Mouse (Mus musculus) left cerebral cortex, adult 8-10 months (tissue): ENCODE results near the gene Pnkd. TPM values are rescaled to one million over a fixed set of nuclear protein-coding genes. Genes with fewer than 3 reads are reported as not detected.

Experiments used
- DNase-seq, 2 experiments: peaks; one replicate each; pipeline ENCODE4 v3.0.0; 2022; ENCODE audit warnings: low spot score in 2 of 2
- total RNA-seq, 4 experiments: library from RNA; stranded (reverse); gene quantifications; 2 replicates each; pipeline ENCODE4 v1.2.4; 2022

Pnkd gene
- total RNA-seq, 4 experiments from 2014 or later: 162 to 185 (median 173) TPM

- DNase-seq: no peak
Measured at GRCm38 (mm10) chr1:74357531-74357930, 72.8 kb downstream of the Pnkd start.

DNA sequence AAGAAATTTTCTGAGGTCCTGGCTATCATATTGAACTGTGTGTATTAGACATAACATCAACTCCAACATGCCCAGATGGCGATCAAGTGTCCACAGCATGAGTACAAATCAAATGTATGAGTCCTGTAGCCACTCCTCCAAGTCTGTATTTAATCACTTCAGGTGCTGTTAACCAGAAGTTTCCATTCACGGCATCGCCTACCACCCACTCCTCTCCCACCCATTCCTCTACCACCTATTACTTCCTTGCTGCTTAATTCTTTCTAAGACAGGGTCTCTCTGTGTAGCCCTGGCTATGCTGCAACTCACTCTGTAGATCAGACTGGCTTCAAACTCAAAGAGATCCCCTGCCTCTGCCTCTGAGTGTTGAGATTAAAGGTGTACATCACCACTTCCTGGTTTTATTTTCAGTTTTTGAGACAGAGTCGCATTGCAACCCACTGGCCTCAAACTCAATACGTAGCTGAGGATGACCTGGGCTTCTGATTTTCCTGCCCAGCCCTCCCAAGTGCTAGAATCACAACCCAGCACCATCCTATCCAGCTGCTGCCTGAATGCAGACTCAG is 75.3 kb downstream of the Pnkd start:
- no peak for DNase-seq

DNA sequence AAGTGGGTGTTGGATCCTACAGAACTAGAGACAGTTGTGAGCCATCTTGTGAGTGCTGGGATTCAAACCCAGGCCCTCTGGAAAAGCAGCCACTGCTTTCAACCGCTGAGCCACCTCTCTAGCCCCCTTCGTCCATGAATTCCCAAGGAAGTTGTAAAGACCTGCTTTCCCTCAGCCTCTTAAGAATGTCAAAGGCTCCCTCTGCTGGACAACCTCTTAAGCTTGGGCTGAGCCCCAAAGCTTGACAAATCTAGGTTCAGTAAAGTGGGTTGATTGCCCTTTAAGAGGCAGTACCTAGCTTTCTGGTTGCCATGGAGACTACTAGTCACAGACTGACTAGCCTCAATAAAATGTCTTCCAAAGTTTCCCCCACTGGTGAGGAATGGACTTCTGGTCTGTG is 77.1 kb downstream of the Pnkd start, which contains the start of gene Catip:
TSS of gene Catip (plus strand) at position 297 of the 400 bp plus-strand sequence.
- peak; percentile 40 to 72 for DNase-seq

DNA sequence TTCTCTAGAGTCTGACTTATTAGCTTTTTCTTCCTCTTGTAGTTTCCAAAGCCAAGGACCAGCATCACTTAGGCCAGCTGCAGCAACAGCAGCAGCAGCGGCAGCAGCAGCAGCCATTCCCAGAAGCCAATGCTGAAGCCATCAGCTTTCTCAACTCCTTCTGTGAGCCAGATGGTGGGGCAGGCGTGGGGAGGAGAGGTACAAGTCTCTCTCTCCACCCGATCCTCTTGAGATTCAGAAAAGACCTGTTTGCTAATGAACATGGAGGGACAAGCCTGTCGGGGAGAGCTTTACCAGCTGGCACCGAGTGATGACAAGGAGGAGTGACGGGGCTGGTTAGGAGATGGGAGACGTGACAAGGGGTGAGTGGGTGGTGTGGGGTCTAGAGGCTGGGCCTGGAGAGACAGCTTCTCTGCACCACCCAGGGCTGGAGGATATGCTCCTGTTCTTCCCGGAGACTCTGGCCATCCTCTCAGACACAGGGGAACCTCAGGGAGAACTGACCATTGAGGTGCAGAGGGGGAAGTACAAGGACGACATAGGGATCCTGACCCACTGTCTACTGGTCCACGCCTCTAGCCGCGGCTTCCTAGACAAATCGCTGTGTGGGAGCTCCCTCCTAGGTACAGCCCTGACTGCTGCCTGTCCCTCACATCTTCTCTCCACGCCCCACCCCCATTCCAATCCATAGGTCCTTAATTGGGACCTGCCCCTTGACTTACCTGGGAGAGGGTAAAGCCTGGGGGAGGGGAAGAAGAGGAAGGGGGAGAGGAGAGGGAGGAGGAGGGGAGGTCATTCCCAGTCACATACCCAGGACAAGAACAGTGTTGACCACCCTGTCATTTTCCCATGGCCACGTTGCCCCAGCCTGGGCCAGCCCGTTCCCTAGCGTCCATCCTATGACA is 77.8 kb downstream of the Pnkd start:
- DNase-seq: no peak

- no peak for DNase-seq
Measured at GRCm38 (mm10) chr1:74363437-74363836, 78.7 kb downstream of the Pnkd start.

- DNase-seq: no peak
Measured at GRCm38 (mm10) chr1:74364270-74364669, 79.5 kb downstream of the Pnkd start.

DNA sequence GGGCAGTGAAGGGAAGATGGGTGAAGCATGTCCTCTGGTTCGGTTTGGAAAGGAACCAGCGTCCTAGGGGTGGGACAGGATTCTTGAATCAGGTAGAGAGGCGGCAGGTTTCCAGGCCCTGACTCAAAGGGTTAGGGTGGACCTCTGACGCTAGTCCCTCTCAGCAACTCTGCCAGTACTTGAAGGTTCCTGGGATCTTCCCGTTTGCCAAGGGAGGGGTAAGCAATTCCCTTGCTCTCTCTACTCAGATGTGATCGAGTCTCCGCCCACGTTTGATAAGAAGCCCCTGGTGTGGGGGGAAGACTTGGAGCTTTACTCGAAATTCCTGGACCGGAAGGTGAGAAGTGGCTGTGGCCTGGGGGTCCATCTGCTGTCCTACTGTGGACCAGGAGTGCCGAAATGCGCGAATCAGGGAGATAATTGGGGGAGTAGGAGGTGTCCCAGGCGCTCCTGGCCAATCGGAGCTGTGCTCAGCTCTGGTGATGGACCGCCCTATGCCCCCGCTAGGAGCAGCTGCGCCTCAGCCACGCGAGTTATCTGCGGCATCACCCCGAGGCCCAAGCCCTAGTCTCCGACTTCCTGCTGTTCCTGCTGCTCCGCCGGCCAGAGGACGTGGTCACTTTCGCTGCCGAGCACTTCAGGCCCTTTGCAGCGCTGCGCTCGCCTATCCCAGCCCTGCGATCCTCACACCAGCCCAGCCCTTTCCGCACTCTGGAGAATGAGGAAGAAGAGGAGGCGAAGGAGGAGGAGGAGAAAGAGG is 83.3 kb downstream of the Pnkd start:
- DNase-seq: peak in 1 of 2 experiments; percentile 20

- no peak for DNase-seq
Measured at GRCm38 (mm10) chr1:74370040-74370439, 85.3 kb downstream of the Pnkd start.

GRCm38 (mm10) chr1:74373372-74373771 is 88.6 kb downstream of the Pnkd start:
- no peak for DNase-seq

DNA sequence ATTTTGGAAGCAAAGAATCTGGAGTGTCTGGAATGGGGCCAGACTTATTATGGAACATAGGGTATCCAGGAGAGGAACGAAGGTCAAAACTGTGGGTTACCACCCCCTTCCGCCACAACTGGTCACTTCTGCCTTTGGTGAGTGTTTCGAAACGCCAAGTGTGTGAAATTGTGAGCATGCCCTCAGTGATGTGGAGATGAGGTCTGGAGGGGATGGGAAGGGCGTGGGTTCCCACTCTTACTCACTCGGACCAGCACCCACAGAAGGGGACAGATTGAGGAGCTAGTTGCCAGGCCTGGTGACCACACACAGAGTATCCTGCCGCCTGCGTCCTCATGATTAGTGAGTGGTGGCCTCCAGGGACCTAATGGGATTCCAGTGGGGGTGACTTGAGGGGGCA is 90.2 kb downstream of the Pnkd start, which contains the start of gene Slc11a1:
TSS of gene Slc11a1 (plus strand) at position 216 of the 400 bp plus-strand sequence.
- DNase-seq: no peak

- no peak for DNase-seq
Measured at GRCm38 (mm10) chr1:74375561-74375960, 90.8 kb downstream of the Pnkd start.

GRCm38 (mm10) chr1:74376396-74376795 is 91.7 kb downstream of the Pnkd start:
- no peak for DNase-seq

DNA sequence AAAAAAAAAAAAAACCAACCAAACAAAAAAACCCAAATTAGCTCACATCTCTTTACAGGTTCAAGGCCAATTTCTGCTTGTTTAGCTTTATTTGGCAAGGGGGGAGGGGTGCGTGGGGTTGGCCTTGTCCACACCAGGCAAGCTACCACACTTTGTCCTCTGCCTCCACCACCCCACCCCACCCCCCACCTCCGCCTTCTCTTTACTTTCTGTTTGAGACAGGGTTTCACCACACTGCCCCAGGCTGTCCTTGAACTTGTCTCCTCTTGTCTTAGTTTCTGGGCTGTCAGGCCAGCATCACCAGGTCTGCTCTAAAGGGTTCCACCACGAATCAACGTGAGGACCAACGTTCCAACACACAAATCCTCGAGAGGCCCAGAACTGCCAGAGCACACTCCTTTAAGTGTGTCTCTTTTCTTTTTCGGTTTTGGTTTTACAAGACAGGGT is 94.4 kb downstream of the Pnkd start:
- no peak for DNase-seq

DNA sequence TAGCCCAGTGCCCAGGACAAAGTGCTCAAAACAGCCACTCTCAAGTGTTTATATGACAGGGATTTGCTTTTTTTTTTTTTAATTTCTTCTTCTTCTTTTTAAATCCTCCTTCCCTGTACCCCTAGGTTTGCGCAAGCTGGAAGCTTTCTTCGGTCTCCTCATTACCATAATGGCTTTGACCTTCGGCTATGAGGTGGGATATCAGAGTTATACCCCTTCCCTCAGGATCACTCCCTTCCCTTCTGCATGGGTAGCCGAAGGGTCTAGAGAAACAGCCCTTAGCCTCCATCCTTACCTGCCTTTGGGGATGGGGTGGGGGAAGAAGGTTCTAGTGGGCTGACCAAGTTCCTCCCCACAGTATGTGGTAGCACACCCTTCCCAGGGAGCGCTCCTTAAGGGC is 95.8 kb downstream of the Pnkd start:
- no peak for DNase-seq

GRCm38 (mm10) chr1:74381588-74382021 is 96.9 kb downstream of the Pnkd start:
- no peak for DNase-seq

DNA sequence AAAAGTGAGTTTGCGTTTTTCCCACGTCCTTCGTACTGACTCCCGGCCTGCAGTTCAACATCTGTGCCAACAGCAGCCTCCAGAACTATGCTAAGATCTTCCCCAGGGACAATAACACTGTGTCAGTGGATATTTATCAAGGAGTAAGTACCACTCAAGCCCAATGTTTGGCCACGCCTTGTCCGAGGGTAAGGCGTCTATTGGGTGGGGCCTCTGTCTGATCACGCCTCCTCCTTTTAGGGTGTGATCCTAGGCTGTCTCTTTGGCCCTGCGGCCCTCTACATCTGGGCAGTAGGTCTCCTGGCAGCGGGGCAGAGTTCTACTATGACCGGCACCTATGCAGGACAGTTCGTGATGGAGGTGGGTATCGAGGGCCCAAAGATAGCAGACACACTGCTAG is 98.7 kb downstream of the Pnkd start:
- DNase-seq: no peak

GRCm38 (mm10) chr1:74384525-74384924 is 99.8 kb downstream of the Pnkd start:
- DNase-seq: no peak

GRCm38 (mm10) chr1:74385064-74385463 is 100.3 kb downstream of the Pnkd start:
- no peak for DNase-seq

GRCm38 (mm10) chr1:74385531-74385930 is 100.8 kb downstream of the Pnkd start:
- DNase-seq: no peak

- DNase-seq: no peak
Measured at GRCm38 (mm10) chr1:74386363-74386713, 101.6 kb downstream of the Pnkd start.

GRCm38 (mm10) chr1:74386714-74387385 is 102.1 kb downstream of the Pnkd start:
- peak; percentile 90 to 98 for DNase-seq
